Mouse (Mus musculus): ENCODE data around the gene Ropn1. TPM values are rescaled to one million over a fixed set of nuclear protein-coding genes. Genes with fewer than 3 reads are reported as not detected.
"Not testable (repeated sequence)": the region's sequence is repeated elsewhere in the genome, so short reads cannot be mapped to it uniquely, and the experiment has no call there.

Gene Ropn1
- polyA plus RNA-seq, 1 experiment from 2014 or later: not detected

DNA sequence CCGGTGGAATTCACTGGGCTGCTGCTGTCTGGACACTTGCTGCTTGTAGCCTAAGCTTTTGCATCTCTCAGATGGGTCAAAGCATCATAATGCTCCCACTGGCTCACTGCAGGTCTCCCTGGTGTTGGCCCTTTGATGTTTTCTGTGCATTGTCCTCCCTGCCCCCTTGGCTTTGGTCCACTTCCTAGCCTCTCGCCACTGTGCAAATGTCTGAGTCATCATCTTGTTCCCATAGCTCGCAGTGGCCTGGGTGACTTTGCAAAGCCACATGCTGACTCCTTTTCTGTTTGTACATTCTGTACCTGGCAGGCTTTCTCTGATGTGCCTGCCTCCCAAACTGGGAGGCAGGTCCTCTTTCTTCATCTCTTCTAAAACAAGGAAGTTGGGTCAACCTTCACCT is 23.1 kb downstream of the Ropn1 start:
- Histone ChIP-seq H3K4me1 (ENCODE audit: control insufficient read depth, insufficient read depth, low read length) (no peaks in the 10 kb centered on the region), H3K27me3 (replicated peaks; ENCODE audit: control insufficient read depth, insufficient read depth, low read length) (0 out of 2 replicates have a peak, but pooled peaks cover 4% of the 10 kb centered on the region), H3K27ac (ENCODE audit: low read length) (no peak overlapping the region), H3K4me3 (ENCODE audit: low read length) (no peak overlapping the region), H3K9me3 (ENCODE audit: control insufficient read depth, low read length) (no peaks in the 10 kb centered on the region), H3K4me2 (ENCODE audit: low read depth, low read length) (no peak overlapping the region), H3K9ac (ENCODE audit: low read depth, low read length) (no peak overlapping the region), H3K36me3 (ENCODE audit: control insufficient read depth, insufficient read depth, low read length) (no peaks in the 10 kb centered on the region)
- ATAC-seq: no peak
- 67% methylated on average over 3 of the region's 3 CpGs for WGBS

GRCm38 (mm10) chr16:34674365-34674764 is 24.6 kb downstream of the Ropn1 start:
- no peaks in the 10 kb centered on the region for H3K36me3 ChIP-seq (ENCODE audit: control insufficient read depth, insufficient read depth, low read length)
- H3K4me3 ChIP-seq (ENCODE audit: low read length): no peak overlapping the region
- WGBS: 84% methylated on average over 6 of the region's 6 CpGs
- no peak overlapping the region for H3K9ac ChIP-seq (ENCODE audit: low read depth, low read length)
- H3K9me3 ChIP-seq (ENCODE audit: control insufficient read depth, low read length): no peaks in the 10 kb centered on the region
- no peaks in the 10 kb centered on the region for H3K4me1 ChIP-seq (ENCODE audit: control insufficient read depth, insufficient read depth, low read length)
- no peaks in the 10 kb centered on the region for H3K27me3 ChIP-seq (replicated peaks; ENCODE audit: control insufficient read depth, insufficient read depth, low read length)
- H3K27ac ChIP-seq (ENCODE audit: low read length): no peak overlapping the region
- ATAC-seq: no peak
- no peak overlapping the region for H3K4me2 ChIP-seq (ENCODE audit: low read depth, low read length)

- no peaks in the 10 kb centered on the region for H3K36me3 ChIP-seq (ENCODE audit: control insufficient read depth, insufficient read depth, low read length)
- H3K4me3 ChIP-seq (ENCODE audit: low read length): no peak overlapping the region
- no peak overlapping the region for H3K27ac ChIP-seq (ENCODE audit: low read length)
- H3K27me3 ChIP-seq (replicated peaks; ENCODE audit: control insufficient read depth, insufficient read depth, low read length): no peaks in the 10 kb centered on the region
- ATAC-seq: no peak
- no peak overlapping the region for H3K9ac ChIP-seq (ENCODE audit: low read depth, low read length)
- no peaks in the 10 kb centered on the region for H3K4me1 ChIP-seq (ENCODE audit: control insufficient read depth, insufficient read depth, low read length)
- no peak overlapping the region for H3K4me2 ChIP-seq (ENCODE audit: low read depth, low read length)
- H3K9me3 ChIP-seq (ENCODE audit: control insufficient read depth, low read length): no peaks in the 10 kb centered on the region
Measured at GRCm38 (mm10) chr16:34681823-34682222, 32.1 kb downstream of the Ropn1 start.

GRCm38 (mm10) chr16:34689879-34690278 is 40.2 kb downstream of the Ropn1 start:
- Histone ChIP-seq H3K4me3 (ENCODE audit: low read length) (peak overlapping the region; percentile 75; the same call in 1 of the 2 replicates), H3K9ac (ENCODE audit: low read depth, low read length) (no peak overlapping the region), H3K27ac (ENCODE audit: low read length) (no peak overlapping the region), H3K36me3 (ENCODE audit: control insufficient read depth, insufficient read depth, low read length) (no peaks in the 10 kb centered on the region), H3K9me3 (ENCODE audit: control insufficient read depth, low read length) (no peaks in the 10 kb centered on the region), H3K27me3 (replicated peaks; ENCODE audit: control insufficient read depth, insufficient read depth, low read length) (no peaks in the 10 kb centered on the region), H3K4me2 (ENCODE audit: low read depth, low read length) (no peak overlapping the region), H3K4me1 (ENCODE audit: control insufficient read depth, insufficient read depth, low read length) (peaks cover 5% of the 10 kb centered on the region)
- no peak for ATAC-seq
- 69% methylated on average over 3 of the region's 3 CpGs for WGBS

- Histone ChIP-seq H3K4me2 (ENCODE audit: low read depth, low read length) (peak within 1 kb of the TSS; percentile 80), H3K9me3 (ENCODE audit: control insufficient read depth, low read length) (no peaks in the 10 kb centered on the region), H3K9ac (ENCODE audit: low read depth, low read length) (peak within 1 kb of the TSS; percentile 81), H3K36me3 (ENCODE audit: control insufficient read depth, insufficient read depth, low read length) (no peaks in the 10 kb centered on the region), H3K27ac (ENCODE audit: low read length) (peak within 1 kb of the TSS; percentile 87), H3K4me1 (ENCODE audit: control insufficient read depth, insufficient read depth, low read length) (peaks cover 5% of the 10 kb centered on the region), H3K4me3 (ENCODE audit: low read length) (peak within 1 kb of the TSS; percentile 75), H3K27me3 (replicated peaks; ENCODE audit: control insufficient read depth, insufficient read depth, low read length) (no peaks in the 10 kb centered on the region)
- peak; percentile 99 for ATAC-seq
- WGBS: 1% methylated on average over 50 of the region's 53 CpGs
Measured at GRCm38 (mm10) chr16:34690334-34691144, 40.8 kb downstream of the Ropn1 start, which contains the start of gene Ccdc14. Gene Ccdc14, plus strand, starts transcription at chr16:34690616.

- peak overlapping the region; percentile 81 for H3K9ac ChIP-seq (ENCODE audit: low read depth, low read length)
- H3K27ac ChIP-seq (ENCODE audit: low read length): peak overlapping the region; percentile 87
- H3K4me1 ChIP-seq (ENCODE audit: control insufficient read depth, insufficient read depth, low read length): peaks cover 5% of the 10 kb centered on the region
- H3K4me2 ChIP-seq (ENCODE audit: low read depth, low read length): peak overlapping the region; percentile 80
- H3K27me3 ChIP-seq (replicated peaks; ENCODE audit: control insufficient read depth, insufficient read depth, low read length): no peaks in the 10 kb centered on the region
- H3K9me3 ChIP-seq (ENCODE audit: control insufficient read depth, low read length): no peaks in the 10 kb centered on the region
- 0 out of 2 replicates have a peak, but pooled peaks have one; percentile 21 for ATAC-seq
- H3K4me3 ChIP-seq (ENCODE audit: low read length): peak overlapping the region; percentile 75
- H3K36me3 ChIP-seq (ENCODE audit: control insufficient read depth, insufficient read depth, low read length): no peaks in the 10 kb centered on the region
- 14% methylated on average over 11 of the region's 11 CpGs for WGBS
Measured at GRCm38 (mm10) chr16:34691156-34691555, 41.4 kb downstream of the Ropn1 start.

DNA sequence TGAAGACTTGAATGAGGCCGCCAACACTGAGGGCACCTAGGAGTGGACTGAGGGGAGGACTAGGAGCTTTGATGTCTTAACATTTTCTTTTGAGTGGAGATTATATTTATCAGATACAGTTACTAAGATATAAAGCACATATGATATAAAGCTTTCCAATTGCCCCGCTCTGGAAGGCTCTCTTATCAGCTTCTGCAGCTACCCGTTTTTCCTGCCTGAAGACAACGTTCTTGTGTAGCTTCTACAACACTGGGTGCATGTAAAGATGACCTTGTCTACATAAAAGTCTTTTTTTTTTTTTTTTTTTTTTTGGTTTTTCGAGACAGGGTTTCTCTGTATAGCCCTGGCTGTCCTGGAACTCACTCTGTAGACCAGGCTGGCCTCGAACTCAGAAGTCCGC is 44.8 kb downstream of the Ropn1 start:
- 83% methylated on average over 6 of the region's 7 CpGs for WGBS
- H3K36me3 ChIP-seq (ENCODE audit: control insufficient read depth, insufficient read depth, low read length): no peaks in the 10 kb centered on the region
- no peak for ATAC-seq
- H3K4me3 ChIP-seq (ENCODE audit: low read length): no peak overlapping the region
- H3K27me3 ChIP-seq (replicated peaks; ENCODE audit: control insufficient read depth, insufficient read depth, low read length): no peaks in the 10 kb centered on the region
- H3K9me3 ChIP-seq (ENCODE audit: control insufficient read depth, low read length): no peaks in the 10 kb centered on the region
- no peak overlapping the region for H3K4me2 ChIP-seq (ENCODE audit: low read depth, low read length)
- H3K27ac ChIP-seq (ENCODE audit: low read length): no peak overlapping the region
- H3K4me1 ChIP-seq (ENCODE audit: control insufficient read depth, insufficient read depth, low read length): peaks cover 5% of the 10 kb centered on the region
- H3K9ac ChIP-seq (ENCODE audit: low read depth, low read length): no peak overlapping the region

DNA sequence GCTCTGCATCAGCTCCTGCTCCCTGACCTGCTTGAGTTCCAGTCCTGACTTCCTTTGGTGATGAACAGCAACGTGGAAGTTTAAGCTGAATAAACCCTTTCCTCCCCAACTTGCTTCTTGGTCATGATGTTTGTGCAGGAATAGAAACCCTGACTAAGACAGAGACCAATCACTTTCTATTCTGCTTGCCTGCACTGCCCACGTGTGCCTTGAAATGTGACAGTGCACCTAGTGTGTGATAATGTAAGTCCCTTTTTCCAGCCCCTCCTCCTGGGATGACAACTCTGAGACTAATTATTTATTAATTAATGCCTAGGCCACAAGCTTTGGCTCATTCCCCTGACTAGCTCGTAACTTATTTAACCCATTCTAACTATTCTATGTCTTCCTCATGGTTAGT is 49.0 kb downstream of the Ropn1 start:
- not testable (repeated sequence) for H3K27me3 ChIP-seq (replicated peaks; ENCODE audit: control insufficient read depth, insufficient read depth, low read length); H3K4me3 ChIP-seq (ENCODE audit: low read length); H3K4me1 ChIP-seq (ENCODE audit: control insufficient read depth, insufficient read depth, low read length); H3K27ac ChIP-seq (ENCODE audit: low read length); H3K9me3 ChIP-seq (ENCODE audit: control insufficient read depth, low read length); ATAC-seq; H3K36me3 ChIP-seq (ENCODE audit: control insufficient read depth, insufficient read depth, low read length); H3K9ac ChIP-seq (ENCODE audit: low read depth, low read length); H3K4me2 ChIP-seq (ENCODE audit: low read depth, low read length)
- WGBS: 70% methylated on average over 3 of the region's 3 CpGs

DNA sequence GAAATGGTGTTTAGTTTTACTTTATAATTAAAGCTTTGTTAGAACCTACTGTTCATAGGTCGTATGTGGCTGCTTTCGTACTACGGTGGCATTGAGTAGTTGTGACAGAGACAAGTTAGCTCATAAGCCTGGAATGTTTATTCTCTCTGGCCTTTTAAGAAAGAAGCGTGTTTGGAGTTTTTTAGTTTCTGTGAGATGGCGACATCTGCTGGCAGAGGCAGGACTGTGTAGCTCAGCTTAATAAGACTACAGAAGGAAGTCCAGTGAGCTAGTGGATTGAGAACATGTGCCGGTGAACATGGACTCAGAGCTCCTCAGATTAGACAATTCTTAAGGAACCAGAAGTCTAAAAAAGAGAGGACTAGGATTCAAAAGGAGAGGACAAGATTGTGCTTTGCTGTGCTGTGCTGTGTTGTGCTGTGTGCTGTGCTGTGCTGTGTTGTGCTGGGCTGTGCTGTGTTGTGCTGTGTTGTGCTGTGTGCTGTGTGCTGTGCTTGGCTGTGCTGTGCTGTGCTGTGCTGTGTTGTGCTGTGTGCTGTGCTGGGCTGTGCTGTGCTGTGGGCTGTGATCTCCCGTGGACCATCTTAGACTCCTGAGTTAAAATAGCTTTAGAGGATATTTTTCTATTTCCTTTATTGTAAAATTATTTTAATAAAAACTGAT is 50.6 kb downstream of the Ropn1 start:
- 19% methylated on average over 7 of the region's 7 CpGs for WGBS
- ATAC-seq: peak; percentile 81
- Histone ChIP-seq H3K4me1 (ENCODE audit: control insufficient read depth, insufficient read depth, low read length) (no peaks in the 10 kb centered on the region), H3K27ac (ENCODE audit: low read length) (no peak overlapping the region), H3K27me3 (replicated peaks; ENCODE audit: control insufficient read depth, insufficient read depth, low read length) (no peaks in the 10 kb centered on the region), H3K4me2 (ENCODE audit: low read depth, low read length) (no peak overlapping the region), H3K36me3 (ENCODE audit: control insufficient read depth, insufficient read depth, low read length) (no peaks in the 10 kb centered on the region), H3K9ac (ENCODE audit: low read depth, low read length) (0 out of 2 replicates have a peak overlapping the region, but pooled peaks have one; percentile 37), H3K4me3 (ENCODE audit: low read length) (no peak overlapping the region), H3K9me3 (ENCODE audit: control insufficient read depth, low read length) (no peaks in the 10 kb centered on the region)
